In genomic region chr10:81230438-81231332, GRCm38 (mm10) we compare ENCODE assay signal across 9 mouse cellular contexts. TPM values are rescaled to one million over a fixed set of nuclear protein-coding genes. Genes with fewer than 3 reads are reported as not detected.
DNase-seq lines count a peak whose midpoint lies in the region; ATAC-seq lines count a peak whose summit lies in the region.
"Had no signal": no experiment of that assay in that cellular context is flagged by ENCODE, and none has a peak within 500 bp of the region (broad histone marks: within the 10 kb centered on the region; RNA-seq: fewer than 3 reads in every experiment).

Gene Atcay, minus strand, starts transcription at chr10:81230833.

- no peaks in the 10 kb centered on the region for H3K36me3 ChIP-seq in heart, embryonic 11.5 days (ENCODE audit: control insufficient read depth, insufficient read depth, low read length)
- H3K36me3 ChIP-seq in embryonic facial prominence, embryonic 11.5 days (replicated peaks; ENCODE audit: control insufficient read depth, insufficient read depth, low read depth, low read length): no peaks in the 10 kb centered on the region
- H3K36me3 ChIP-seq in limb, embryonic 11.5 days (ENCODE audit: control insufficient read depth, insufficient read depth, low read length): no peaks in the 10 kb centered on the region
- H3K36me3 ChIP-seq: liver, embryonic 13.5 days had no signal

- ATAC-seq in heart, embryonic 11.5 days (replicated peaks; ENCODE audit: insufficient number of reproducible peaks, low FRiP score, low TSS enrichment): no peak
- no peak; the same call in 1 of the 2 replicates for ATAC-seq in embryonic facial prominence, embryonic 11.5 days (replicated peaks; ENCODE audit: insufficient number of reproducible peaks, low FRiP score, low TSS enrichment, low read depth)
- ATAC-seq in limb, embryonic 11.5 days (ENCODE audit: insufficient number of reproducible peaks, low FRiP score, low TSS enrichment, low read depth): no peak

- H3K27me3 ChIP-seq in heart, embryonic 11.5 days (ENCODE audit: control insufficient read depth, insufficient read depth, low read length): peaks cover 27% of the 10 kb centered on the region
- H3K27me3 ChIP-seq in embryonic facial prominence, embryonic 11.5 days (ENCODE audit: control insufficient read depth, insufficient read depth, low read length): peaks cover 21% of the 10 kb centered on the region
- H3K27me3 ChIP-seq in limb, embryonic 11.5 days (ENCODE audit: control insufficient read depth, insufficient read depth, low read length): peaks cover 25% of the 10 kb centered on the region

- H3K4me1 ChIP-seq in heart, embryonic 11.5 days (ENCODE audit: control insufficient read depth, insufficient read depth, low read length): peaks cover 13% of the 10 kb centered on the region; the same call in 1 of the 2 replicates
- peaks cover 3% of the 10 kb centered on the region for H3K4me1 ChIP-seq in embryonic facial prominence, embryonic 11.5 days (ENCODE audit: control insufficient read depth, insufficient read depth, low read length)
- 0 out of 2 replicates have a peak, but pooled peaks cover 3% of the 10 kb centered on the region for H3K4me1 ChIP-seq in limb, embryonic 11.5 days (ENCODE audit: control insufficient read depth, insufficient read depth, low read length)

- peak within 1 kb of the TSS; percentile 16 for H3K4me3 ChIP-seq in heart, embryonic 11.5 days (ENCODE audit: low read depth, low read length)
- peak within 1 kb of the TSS; percentile 25 for H3K4me3 ChIP-seq in embryonic facial prominence, embryonic 11.5 days (ENCODE audit: low read depth, low read length)
- no peak within 1 kb of the TSS for H3K4me3 ChIP-seq in limb, embryonic 11.5 days (ENCODE audit: low read depth, low read length)
- H3K4me3 ChIP-seq: liver, embryonic 13.5 days had no signal

- H3K4me2 ChIP-seq in heart, embryonic 11.5 days: peak within 1 kb of the TSS; percentile 56
- peak within 1 kb of the TSS; percentile 40 for H3K4me2 ChIP-seq in embryonic facial prominence, embryonic 11.5 days (ENCODE audit: low read depth, low read length)
- H3K4me2 ChIP-seq in limb, embryonic 11.5 days (ENCODE audit: low read depth, severe bottlenecking): 0 out of 2 replicates have a peak within 1 kb of the TSS, but pooled peaks have one; percentile 3
- H3K4me2 ChIP-seq: liver, embryonic 13.5 days had no signal

- 17% methylated on average over 27 of the region's 27 CpGs for whole genome bisulfite sequencing in heart, embryonic 11.5 days (ENCODE audit: insufficient replicate concordance)
- 8% methylated on average over 27 of the region's 27 CpGs for WGBS in embryonic facial prominence, embryonic 11.5 days
- WGBS in limb, embryonic 11.5 days: 11% methylated on average over 27 of the region's 27 CpGs

- no peak within 1 kb of the TSS for H3K27ac ChIP-seq in heart, embryonic 11.5 days (ENCODE audit: low read depth, low read length)
- H3K27ac ChIP-seq in embryonic facial prominence, embryonic 11.5 days (replicated peaks; ENCODE audit: low read depth, low read length): no peak within 1 kb of the TSS
- H3K27ac ChIP-seq in limb, embryonic 11.5 days (replicated peaks; ENCODE audit: low read depth, low read length): no peak within 1 kb of the TSS
- H3K27ac ChIP-seq: liver, embryonic 13.5 days had no signal

- DNase-seq in heart, postnatal 4 days: no peak
- peak; percentile 90 for DNase-seq in MN1 (ENCODE audit: low spot score)
- peak; percentile 61 for DNase-seq in embryonic facial prominence, embryonic 11.5 days (ENCODE audit: low spot score)
- DNase-seq in induced T-regulatory cell, adult 2 months (ENCODE audit: low read depth): peak; percentile 82
- DNase-seq in limb, embryonic 11.5 days (ENCODE audit: low spot score): peak; percentile 52
- peak; percentile 85 to 88 for DNase-seq in right cerebral cortex, adult 2 months (ENCODE audit: low spot score in 2 of 2)
- no peak for DNase-seq in urinary bladder, postnatal 4 days (ENCODE audit: low spot score in 2 of 2)
- DNase-seq: liver, embryonic 13.5 days had no signal

- no peaks in the 10 kb centered on the region for H3K9me3 ChIP-seq in heart, embryonic 11.5 days (replicated peaks; ENCODE audit: control insufficient read depth, low read length)
- H3K9me3 ChIP-seq in embryonic facial prominence, embryonic 11.5 days (replicated peaks; ENCODE audit: control insufficient read depth, low read length): no peaks in the 10 kb centered on the region
- no peaks in the 10 kb centered on the region for H3K9me3 ChIP-seq in limb, embryonic 11.5 days (ENCODE audit: control insufficient read depth, low read length)
- H3K9me3 ChIP-seq: liver, embryonic 13.5 days had no signal

- H3K9ac ChIP-seq in heart, embryonic 11.5 days (ENCODE audit: low read depth, low read length): peak within 1 kb of the TSS; percentile 34; the same call in 1 of the 2 replicates
- H3K9ac ChIP-seq in embryonic facial prominence, embryonic 11.5 days (replicated peaks; ENCODE audit: low read length): peak within 1 kb of the TSS; percentile 41
- H3K9ac ChIP-seq in limb, embryonic 11.5 days (ENCODE audit: low read length): no peak within 1 kb of the TSS
- H3K9ac ChIP-seq: liver, embryonic 13.5 days had no signal

RNA-seq across cellular contexts. Expression of gene Atcay, which starts in this region (rescaled TPM):
- polyA plus RNA-seq in heart, embryonic 11.5 days (2014; fragmentation: Nextera tagmentation; extraction: Ambion mirVana): 0.60 and 0.83 TPM in 2 replicates
- under 1 TPM; 0.23 to 0.24 TPM for total RNA-seq in heart, postnatal 4 days (2021)
- 4.1 and 5.3 TPM in 2 replicates for polyA plus RNA-seq in embryonic facial prominence, embryonic 11.5 days (2014; fragmentation: Nextera tagmentation; extraction: Ambion mirVana)
- 0.11 and 0.27 TPM in 2 replicates for polyA plus RNA-seq in limb, embryonic 11.5 days (2014; fragmentation: Nextera tagmentation; extraction: Ambion mirVana)

Comparison
In these comparisons a context has a peak if more than half of its experiments do, and no peak if none do; other contexts are left out.
1. Peak in DNase-seq and H3K4me2 ChIP-seq in limb, embryonic 11.5 days; RNA of the gene not detected or under 1 TPM.
2. H3K4me2 ChIP-seq: peak in every context shown above with its lines; median percentile 56 in heart, embryonic 11.5 days; 40 in embryonic facial prominence, embryonic 11.5 days; 3 in limb, embryonic 11.5 days.
3. DNase-seq: peak in MN1 (single experiment), embryonic facial prominence, embryonic 11.5 days (single experiment), induced T-regulatory cell, adult 2 months (single experiment) and right cerebral cortex, adult 2 months (2 of 2); none in heart, postnatal 4 days (single experiment) and urinary bladder, postnatal 4 days (0 of 2).